Mouse (Mus musculus) left cerebral cortex, adult 18-20 months (tissue): ENCODE data around the gene Gm9507. TPM values are rescaled to one million over a fixed set of nuclear protein-coding genes. Genes with fewer than 3 reads are reported as not detected.
"Not testable (repeated sequence)": the region's sequence is repeated elsewhere in the genome, so short reads cannot be mapped to it uniquely, and the experiment has no call there.

Experiments used
- DNase-seq, 2 experiments: peaks; one replicate each; pipeline ENCODE4 v3.0.0; 2021 to 2022; ENCODE audit warnings: low spot score in 2 of 2, mixed read lengths in 1 of 2
- total RNA-seq, 2 experiments: library from RNA; stranded (reverse); gene quantifications; 2 replicates each; pipeline ENCODE4 v1.2.3; 2021

The Gm9507 gene
- total RNA-seq, 2 experiments from 2014 or later: not detected

DNA sequence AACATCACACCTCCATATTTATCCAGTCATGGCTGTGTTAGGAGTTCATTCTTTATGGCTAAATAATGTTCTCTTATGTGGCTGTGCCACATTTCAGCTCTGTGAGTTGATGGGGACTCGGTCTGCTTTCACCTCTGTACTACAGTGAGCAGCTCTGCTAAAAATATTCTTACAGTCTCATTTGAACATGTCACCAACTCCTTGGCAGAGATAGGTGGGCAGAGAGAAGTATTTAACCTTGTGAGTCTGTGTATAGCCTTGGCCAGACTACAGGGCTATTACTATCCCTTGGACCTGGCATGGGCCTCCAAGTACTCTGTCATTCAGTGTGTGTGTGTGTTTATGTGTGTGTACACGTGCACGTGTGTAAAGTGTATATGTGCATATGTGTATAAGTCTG lies 39.5 kb downstream of the Gm9507 start:
- not testable (repeated sequence) for DNase-seq

DNA sequence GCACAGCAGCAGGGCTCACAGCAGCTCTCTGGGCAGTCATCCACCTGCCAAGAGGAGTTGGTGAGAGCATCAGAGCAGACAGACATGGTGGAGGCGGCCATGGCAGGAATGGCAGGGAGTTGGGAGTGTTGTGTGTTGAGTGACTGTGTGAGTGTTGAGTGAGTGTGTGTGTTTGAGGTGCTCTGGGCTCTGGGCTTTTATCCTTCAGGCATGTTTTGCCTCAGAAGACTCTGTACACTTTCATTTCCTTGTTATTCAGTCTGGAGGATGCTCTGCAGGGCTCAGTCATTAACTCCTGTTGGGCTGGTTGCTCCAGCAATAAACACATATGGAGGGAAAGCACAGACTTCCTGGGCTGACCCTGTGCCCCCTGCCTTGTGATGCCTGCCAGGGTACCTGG lies 40.4 kb downstream of the Gm9507 start, which contains the start of gene Gm3238:
Gene Gm3238 (minus strand): TSS at position 101 of the 400 bp plus-strand sequence.
- DNase-seq: not testable (repeated sequence)

- no peak for DNase-seq
Observed at GRCm38 (mm10) chr10:77769727-77770126, 41.9 kb downstream of the Gm9507 start.

Other genes with a start within 250 kb of the Gm9507 start
- 10 to 100 TPM; 67.0 to 72.0 TPM for gene Pttg1ip, start 230.1 kb downstream of the Gm9507 start, total RNA-seq
- 100 to 1,000 TPM; 165 to 172 TPM for gene Sumo3, start 205.7 kb downstream of the Gm9507 start, total RNA-seq
- 10 to 100 TPM; 12.9 to 13.0 TPM for gene Gm49325, start 205.6 kb downstream of the Gm9507 start, total RNA-seq
- 10 to 100 TPM; 46.1 to 53.8 TPM for gene Ube2g2, start 189.6 kb downstream of the Gm9507 start, total RNA-seq
- under 1 TPM; 0.14 to 0.19 TPM for gene Tspear, start 125.3 kb downstream of the Gm9507 start, total RNA-seq
- not detected for gene Gm19402, start 121.1 kb downstream of the Gm9507 start, total RNA-seq
- gene Gm9508, start 114.6 kb downstream of the Gm9507 start, total RNA-seq: not detected
- gene Gm10272, start 105.2 kb downstream of the Gm9507 start, total RNA-seq: not detected
- not detected for gene Gm10024, start 100.4 kb downstream of the Gm9507 start, total RNA-seq
- not detected for gene Gm10142, start 96.0 kb downstream of the Gm9507 start, total RNA-seq
- gene Krtap12-1, start 91.2 kb downstream of the Gm9507 start, total RNA-seq: not detected
- not detected for gene Gm10100, start 85.4 kb downstream of the Gm9507 start, total RNA-seq
- gene Gm18596, start 69.2 kb downstream of the Gm9507 start, total RNA-seq: not detected
- not detected for gene Gm9736, start 60.5 kb downstream of the Gm9507 start, total RNA-seq
- gene Gm3233, start 52.2 kb downstream of the Gm9507 start, total RNA-seq: not detected
- not detected for gene Gm3238, start 40.5 kb downstream of the Gm9507 start, total RNA-seq
- not detected for gene Gm7138, start 34.9 kb downstream of the Gm9507 start, total RNA-seq
- gene Gm3250, start 29.3 kb downstream of the Gm9507 start, total RNA-seq: not detected
- gene Gm7137, start 23.6 kb downstream of the Gm9507 start, total RNA-seq: not detected
- gene Gm9639, start 16.8 kb downstream of the Gm9507 start, total RNA-seq: not detected
- gene Gm19668, start 12.7 kb downstream of the Gm9507 start, total RNA-seq: not detected
- gene Gm2696, start 2.8 kb upstream of the Gm9507 start, total RNA-seq: not detected
- gene Krtap10-4, start 15.3 kb upstream of the Gm9507 start, total RNA-seq: not detected
- gene Krtap10-10, start 24.1 kb upstream of the Gm9507 start, total RNA-seq: not detected
- gene Gm36176, start 35.0 kb upstream of the Gm9507 start, total RNA-seq: not detected
- gene Gm10318, start 41.0 kb upstream of the Gm9507 start, total RNA-seq: not detected
- not detected for gene Gm3285, start 50.1 kb upstream of the Gm9507 start, total RNA-seq
- gene Lrrc3, start 90.7 kb upstream of the Gm9507 start, total RNA-seq: 10 to 100 TPM in 1 of 2 experiments, 1 to 10 TPM in 1; 9.8 to 10.1 TPM
- 10 to 100 TPM; 47.5 to 51.9 TPM for gene Trpm2, start 158.7 kb upstream of the Gm9507 start, total RNA-seq
- gene 1810043G02Rik, start 166.7 kb upstream of the Gm9507 start, total RNA-seq: 10 to 100 TPM; 33.9 to 36.1 TPM
- gene Pfkl, start 198.2 kb upstream of the Gm9507 start, total RNA-seq: 100 to 1,000 TPM; 147 TPM
- not detected for gene Dnmt3l, start 230.1 kb upstream of the Gm9507 start, total RNA-seq
- gene Aire, start 231.8 kb upstream of the Gm9507 start, total RNA-seq: under 1 TPM in 1 of 2 experiments, not detected in 1; 0.28 TPM